Mouse (Mus musculus) liver, embryonic 11.5 days (tissue): ENCODE data around the gene Stap2. TPM values are rescaled to one million over a fixed set of nuclear protein-coding genes. Genes with fewer than 3 reads are reported as not detected.

Experiments
- ATAC-seq: fragments of 200-750 bp; cut with Nextera tagmentation; replicated peaks from 2 replicates; pipeline ENCODE4 v1.8.0; 2017; ENCODE audit warnings: moderate number of reproducible peaks, mild to moderate bottlenecking, moderate TSS enrichment, moderate library complexity; ENCODE audit not compliant: low FRiP score
- DNase-seq: peaks from one replicate; pipeline ENCODE4 v3.0.0-alpha.2; 2017; ENCODE audit warnings: low spot score
- H3K27ac ChIP-seq: fragments of 300-500 bp; sonication (generic); 2 replicates; pipeline ENCODE4 v1.5.1; 2014; ENCODE audit warnings: mild to moderate bottlenecking, low read depth, low read length, control low read depth
- H3K27me3 ChIP-seq: fragments of 300-500 bp; sonication (generic); replicated peaks from 2 replicates; pipeline ENCODE4 v1.6.1; 2014; ENCODE audit warnings: low read length, mixed read lengths; ENCODE audit not compliant: control insufficient read depth, insufficient read depth
- H3K36me3 ChIP-seq: fragments of 300-500 bp; sonication (generic); 2 replicates; pipeline ENCODE4 v1.6.1; 2014; ENCODE audit warnings: mild to moderate bottlenecking, low read length, moderate library complexity, mixed read lengths; ENCODE audit not compliant: control insufficient read depth, insufficient read depth
- H3K4me1 ChIP-seq: fragments of 300-500 bp; sonication (generic); replicated peaks from 2 replicates; pipeline ENCODE4 v1.6.1; 2014; ENCODE audit warnings: low read length, mixed read lengths; ENCODE audit not compliant: control insufficient read depth, insufficient read depth
- H3K4me2 ChIP-seq: fragments of 300-500 bp; sonication (generic); 2 replicates; pipeline ENCODE4 v1.6.1; 2014; ENCODE audit warnings: mild to moderate bottlenecking, control low read depth, moderate library complexity
- H3K4me3 ChIP-seq: fragments of 300-500 bp; sonication (generic); 2 replicates; pipeline ENCODE4 v1.5.1; 2014; ENCODE audit warnings: low read depth, low read length, control low read depth
- H3K9ac ChIP-seq: fragments of 300-500 bp; sonication (generic); 2 replicates; pipeline ENCODE4 v1.6.1; 2014; ENCODE audit warnings: low read depth, low read length, control low read depth
- H3K9me3 ChIP-seq: fragments of 300-500 bp; sonication (generic); 2 replicates; pipeline ENCODE4 v1.6.1; 2016; ENCODE audit warnings: low read length, inconsistent platforms, mixed read lengths; ENCODE audit not compliant: control insufficient read depth
- WGBS: fragments of 180-500 bp; shearing (Covaris S2); extraction: QIAGEN DNeasy Blood & Tissue Kit; methylation state at CpG from one replicate; pipeline ENCODE4 v1.1.7; 2014; 5-methylcytosine and 5-hydroxymethylcytosine counted together
- polyA plus RNA-seq: library from polyadenylated mRNA; unstranded; fragments of >200 nt; fragmentation: Nextera tagmentation; extraction: Ambion mirVana; gene quantifications from 2 replicates; pipeline ENCODE4 v1.2.1, GENCODE M21; 2014

Gene Stap2
- polyA plus RNA-seq, 1 experiment from 2014 or later: 3.5 TPM

DNA sequence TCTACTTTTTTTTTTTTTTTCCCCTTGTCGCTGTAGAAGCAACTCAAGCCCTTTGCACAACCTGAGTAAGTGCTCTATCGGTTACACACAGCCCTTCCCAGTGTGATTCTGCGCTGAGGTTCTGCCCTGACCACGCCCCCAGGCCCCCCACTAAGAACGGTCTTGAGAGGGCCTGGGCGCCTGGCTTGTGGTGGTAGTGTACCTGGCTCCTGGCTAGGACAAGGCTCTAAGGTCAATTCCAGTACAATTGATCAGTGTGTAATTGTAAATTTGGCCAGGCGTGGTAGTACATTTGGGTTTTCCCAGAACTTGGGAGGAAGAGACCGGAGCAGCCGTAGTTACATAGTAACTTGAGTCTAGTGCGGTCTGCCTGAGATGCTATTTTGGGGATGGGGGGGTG lies 1.6 kb upstream of the Stap2 start:
- Histone ChIP-seq H3K27me3 (0 out of 2 replicates have a peak, but pooled peaks cover 2% of the 10 kb centered on the region), H3K27ac (no peak overlapping the region; the same call in 1 of the 2 replicates), H3K9ac (no peak overlapping the region), H3K4me2 (no peak overlapping the region), H3K4me1 (peaks cover 17% of the 10 kb centered on the region), H3K9me3 (no peaks in the 10 kb centered on the region), H3K36me3 (no peaks in the 10 kb centered on the region), H3K4me3 (no peak overlapping the region)
- DNase-seq (no peak), ATAC-seq (no peak)
- 52% methylated on average over 10 of the region's 10 CpGs for WGBS

DNA sequence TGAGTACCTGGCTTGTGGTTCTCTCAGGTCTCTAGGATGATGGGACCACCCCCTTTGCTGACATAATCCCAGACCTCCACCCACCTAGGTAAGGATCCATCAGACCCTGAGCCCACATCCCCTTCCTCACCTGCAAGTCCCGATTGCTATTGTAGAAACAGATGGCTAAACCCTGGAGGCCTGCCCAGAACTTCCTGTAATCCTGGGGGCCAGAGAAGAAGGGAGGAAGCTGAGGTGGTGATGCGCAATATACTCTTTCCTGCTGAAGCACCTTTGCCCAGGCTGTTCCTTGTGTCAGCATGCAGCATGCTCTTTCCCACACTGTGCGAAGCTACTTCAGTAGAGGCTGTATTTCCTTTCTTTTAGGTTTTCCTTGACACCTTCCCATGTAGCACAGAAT lies 2.4 kb downstream of the Stap2 start:
- no peak for DNase-seq
- Histone ChIP-seq H3K4me3 (no peak overlapping the region), H3K9ac (no peak overlapping the region), H3K27me3 (peaks cover 9% of the 10 kb centered on the region), H3K36me3 (no peaks in the 10 kb centered on the region), H3K27ac (no peak overlapping the region), H3K4me1 (peaks cover 7% of the 10 kb centered on the region; the same call in 1 of the 2 replicates), H3K4me2 (no peak overlapping the region), H3K9me3 (no peaks in the 10 kb centered on the region)
- WGBS: 68% methylated on average over 3 of the region's 3 CpGs
- ATAC-seq: no peak

DNA sequence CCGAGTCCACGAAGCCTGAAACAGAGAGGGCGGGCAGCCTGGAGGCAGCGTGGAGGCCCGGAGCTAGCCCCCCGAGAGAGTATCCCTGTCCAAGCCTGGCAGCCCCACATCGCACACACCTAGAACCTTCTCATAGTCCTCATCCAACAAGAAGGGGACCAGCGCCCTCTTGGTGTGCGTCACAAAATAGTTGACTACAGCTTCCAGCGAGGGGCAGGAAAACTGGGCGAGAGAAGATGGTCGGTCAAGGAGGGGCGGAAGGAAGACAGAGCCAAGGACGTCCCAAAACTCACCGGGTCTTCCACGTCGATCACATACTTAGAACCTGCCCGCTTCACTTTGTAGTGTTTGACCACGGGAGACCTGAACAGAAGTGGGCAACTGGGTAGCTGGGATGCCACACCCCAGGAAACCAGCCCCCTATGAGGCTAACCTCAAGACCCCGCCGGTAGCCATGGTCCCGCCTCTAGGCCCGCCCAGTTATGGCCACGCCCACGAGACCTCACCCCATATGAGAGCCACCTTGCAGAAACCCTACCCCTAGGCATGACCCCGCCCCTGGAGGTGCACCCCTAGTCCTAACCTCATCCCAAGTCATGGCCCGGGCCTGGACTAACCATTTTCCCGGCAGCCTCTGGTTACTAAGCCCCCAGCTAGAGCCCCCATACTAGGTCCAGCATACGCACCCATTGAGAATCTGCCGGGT lies 5.4 kb downstream of the Stap2 start:
- H3K9me3 ChIP-seq: no peaks in the 10 kb centered on the region
- 9% methylated on average over 30 of the region's 30 CpGs for WGBS
- peaks cover 3% of the 10 kb centered on the region; the same call in 1 of the 2 replicates for H3K4me1 ChIP-seq
- DNase-seq: no peak
- no peaks in the 10 kb centered on the region for H3K36me3 ChIP-seq
- peak; percentile 10; the same call in 1 of the 2 replicates for ATAC-seq
- H3K4me3 ChIP-seq: peak overlapping the region; percentile 29
- H3K27me3 ChIP-seq: peaks cover 6% of the 10 kb centered on the region
- no peak overlapping the region for H3K9ac ChIP-seq
- no peak overlapping the region for H3K27ac ChIP-seq
- peak overlapping the region; percentile 58 for H3K4me2 ChIP-seq

DNA sequence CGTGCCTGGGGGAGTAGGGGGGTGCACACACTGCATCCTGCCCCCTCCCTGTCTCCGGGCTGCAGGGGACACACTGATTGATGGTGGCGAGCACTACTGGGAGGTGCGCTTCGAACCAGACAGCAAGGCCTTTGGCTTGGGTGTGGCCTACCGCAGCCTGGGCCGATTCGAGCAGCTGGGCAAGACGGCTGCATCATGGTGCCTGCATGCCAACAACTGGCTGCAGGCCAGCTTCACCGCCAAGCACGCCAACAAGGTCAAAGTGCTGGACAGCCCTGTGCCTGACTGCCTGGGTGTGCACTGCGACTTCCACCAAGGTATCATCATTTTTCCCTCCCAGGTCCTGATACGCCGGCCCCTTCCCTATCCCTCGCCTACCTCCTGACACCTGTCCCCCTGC lies 9.4 kb downstream of the Stap2 start:
- Histone ChIP-seq H3K36me3 (no peaks in the 10 kb centered on the region), H3K9me3 (no peaks in the 10 kb centered on the region), H3K4me1 (peaks cover 3% of the 10 kb centered on the region; the same call in 1 of the 2 replicates), H3K27ac (no peak overlapping the region), H3K4me2 (no peak overlapping the region), H3K9ac (no peak overlapping the region), H3K27me3 (peaks cover 6% of the 10 kb centered on the region), H3K4me3 (no peak overlapping the region)
- DNase-seq (no peak), ATAC-seq (no peak)
- 82% methylated on average over 15 of the region's 15 CpGs for WGBS

DNA sequence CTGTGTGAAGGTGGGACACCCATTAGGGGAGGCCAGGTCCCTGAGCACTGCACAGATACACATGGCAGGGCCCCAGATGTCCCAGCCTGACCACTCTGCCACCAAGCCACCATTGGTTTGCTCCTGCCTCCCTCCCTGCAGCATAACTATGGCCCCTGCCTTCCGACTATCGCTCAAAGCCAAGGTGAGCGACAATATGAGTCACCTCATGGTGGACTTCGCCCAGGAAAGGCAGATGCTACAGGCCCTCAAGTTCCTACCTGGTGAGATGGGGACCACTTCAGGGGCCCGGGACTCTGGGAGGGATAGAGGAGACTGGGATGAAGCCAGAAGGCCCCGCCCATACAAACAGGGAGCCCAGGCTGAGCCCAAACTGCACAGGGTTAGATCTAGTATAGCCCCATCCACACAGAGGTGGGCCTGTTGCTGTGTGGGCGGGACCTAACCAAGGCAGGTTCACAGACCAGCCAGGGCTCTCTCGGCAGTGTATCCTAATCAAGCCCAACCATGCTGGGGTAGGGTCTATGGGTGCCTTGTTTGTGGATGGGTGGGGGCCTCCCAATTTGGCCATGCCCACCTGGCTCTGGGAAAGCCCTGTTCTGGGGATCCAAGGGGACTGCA lies 15.0 kb downstream of the Stap2 start:
- H3K36me3 ChIP-seq: no peaks in the 10 kb centered on the region
- H3K4me3 ChIP-seq: no peak overlapping the region
- H3K4me2 ChIP-seq: no peak overlapping the region
- 65% methylated on average over 8 of the region's 8 CpGs for WGBS
- DNase-seq (no peak), ATAC-seq (no peak)
- no peak overlapping the region for H3K9ac ChIP-seq
- H3K4me1 ChIP-seq: no peaks in the 10 kb centered on the region
- no peak overlapping the region for H3K27ac ChIP-seq
- H3K9me3 ChIP-seq: no peaks in the 10 kb centered on the region
- H3K27me3 ChIP-seq: peaks cover 22% of the 10 kb centered on the region

DNA sequence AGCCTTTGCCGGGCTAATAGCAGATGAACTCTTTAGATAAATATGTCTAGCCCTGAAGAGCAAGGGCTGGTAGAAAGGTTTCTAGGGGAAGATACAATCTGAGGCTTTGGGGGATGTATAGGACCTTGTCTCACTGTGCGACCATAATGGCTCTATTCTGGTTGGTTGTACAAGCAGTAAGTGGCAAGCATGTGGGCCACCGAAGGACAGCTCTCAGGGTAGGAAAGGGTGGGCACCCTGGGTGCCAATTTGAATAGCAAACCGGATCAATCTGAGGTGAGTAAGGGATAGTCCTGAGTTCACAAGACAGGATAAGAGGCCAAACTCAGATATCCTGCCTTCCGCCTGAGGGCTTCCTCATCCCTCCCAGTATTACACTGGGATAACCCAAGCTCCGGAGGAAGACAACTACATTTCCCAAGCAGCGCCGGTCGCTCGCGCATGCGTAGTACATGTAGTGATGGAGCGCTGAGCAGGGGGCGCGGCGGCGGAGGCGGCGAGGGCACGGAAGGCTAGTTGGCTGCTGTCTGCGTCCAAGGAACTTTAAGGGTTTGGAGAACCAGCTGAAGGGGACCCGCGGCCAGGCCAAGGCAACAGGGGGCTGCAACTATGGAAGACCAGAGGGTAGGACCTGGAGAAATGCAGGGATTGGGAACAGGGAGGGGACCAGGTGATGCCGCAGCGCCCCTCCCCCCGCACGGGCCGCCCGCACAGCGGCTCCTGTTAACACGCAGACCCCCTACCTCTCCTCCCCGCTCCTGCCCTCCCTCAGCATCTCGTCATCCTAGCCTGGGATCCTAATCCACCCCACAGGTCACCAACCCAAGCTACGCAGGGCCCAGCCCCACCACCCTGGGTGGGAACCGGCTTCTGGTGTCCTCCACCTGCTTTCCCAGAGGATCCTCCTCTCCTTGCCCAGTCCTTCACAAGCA lies 19.1 kb downstream of the Stap2 start, which contains the start of gene Fsd1:
Gene Fsd1 (plus strand): TSS at position 480 of the 932 bp plus-strand sequence.
- Histone ChIP-seq H3K27me3 (peaks cover 23% of the 10 kb centered on the region), H3K27ac (no peak within 1 kb of the TSS), H3K4me1 (no peaks in the 10 kb centered on the region), H3K9ac (no peak within 1 kb of the TSS), H3K4me2 (peak within 1 kb of the TSS; percentile 57), H3K9me3 (no peaks in the 10 kb centered on the region), H3K4me3 (peak within 1 kb of the TSS; percentile 38), H3K36me3 (no peaks in the 10 kb centered on the region)
- DNase-seq (no peak), ATAC-seq (peak; percentile 29; the same call in 1 of the 2 replicates)
- 9% methylated on average over 34 of the region's 35 CpGs for WGBS

DNA sequence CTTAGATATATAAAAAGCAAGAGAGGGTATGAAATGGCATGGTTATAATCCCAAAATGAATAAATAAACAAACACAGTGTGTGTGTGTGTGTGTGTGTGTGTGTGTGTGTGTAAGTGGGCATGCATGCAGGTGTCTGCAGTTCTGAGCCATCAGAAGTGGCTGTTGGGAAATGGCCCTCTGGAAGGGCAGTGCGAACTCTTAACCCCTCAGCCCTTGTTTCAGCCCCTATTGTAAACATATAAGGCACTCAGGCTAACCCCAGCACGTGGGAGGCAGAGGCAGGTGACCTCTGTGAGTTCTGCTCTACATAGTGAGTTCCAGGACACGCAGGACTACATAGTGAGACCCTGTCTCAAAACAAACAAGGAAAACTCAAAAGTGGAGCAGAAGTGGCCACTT lies 28.1 kb downstream of the Stap2 start:
- ATAC-seq (no peak), DNase-seq (no peak)
- 48% methylated on average over 3 of the region's 3 CpGs for WGBS
- Histone ChIP-seq H3K9ac (no peak overlapping the region), H3K27me3 (peaks cover 12% of the 10 kb centered on the region), H3K36me3 (no peaks in the 10 kb centered on the region), H3K9me3 (no peaks in the 10 kb centered on the region), H3K4me1 (no peaks in the 10 kb centered on the region), H3K4me2 (no peak overlapping the region), H3K27ac (no peak overlapping the region), H3K4me3 (no peak overlapping the region)

DNA sequence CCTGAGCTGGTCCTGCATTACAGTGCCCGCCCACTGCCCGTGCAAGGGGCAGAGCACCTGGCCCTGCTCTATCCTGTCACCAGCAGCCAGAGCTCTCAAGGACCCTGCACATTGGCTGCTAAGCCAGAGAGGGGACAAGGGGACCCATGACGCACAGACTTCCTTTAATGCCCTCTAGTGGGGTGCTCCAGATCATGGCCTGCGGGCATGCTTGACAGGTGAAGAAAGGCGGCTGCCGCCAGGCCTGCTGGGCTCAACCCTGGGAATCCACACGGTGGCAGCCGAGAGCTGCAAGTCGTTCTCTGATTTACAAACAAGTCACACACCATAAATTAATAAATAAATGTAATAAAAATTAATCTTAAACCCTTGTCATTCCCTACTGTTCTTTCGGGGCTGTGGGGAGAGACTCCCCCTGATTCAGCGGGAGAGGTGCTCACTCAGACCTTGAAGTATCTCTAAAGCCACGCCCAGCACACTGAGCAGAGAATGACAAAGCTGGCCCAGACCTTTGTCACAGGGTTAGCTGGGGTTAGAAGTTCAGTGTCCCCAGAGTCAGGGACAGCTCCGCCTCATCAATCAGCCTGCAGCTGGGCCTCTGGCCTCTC lies 29.0 kb downstream of the Stap2 start:
- H3K4me3 ChIP-seq: no peak overlapping the region
- ATAC-seq (peak; percentile 53), DNase-seq (peak; percentile 68)
- no peaks in the 10 kb centered on the region for H3K36me3 ChIP-seq
- H3K4me1 ChIP-seq: no peaks in the 10 kb centered on the region
- H3K27me3 ChIP-seq: peaks cover 19% of the 10 kb centered on the region
- H3K9me3 ChIP-seq: no peaks in the 10 kb centered on the region
- H3K9ac ChIP-seq: no peak overlapping the region
- WGBS: 17% methylated on average over 13 of the region's 13 CpGs
- no peak overlapping the region for H3K4me2 ChIP-seq
- no peak overlapping the region for H3K27ac ChIP-seq
